12 mouse cellular contexts compared by ENCODE assay signal in genomic region chr15:88877021-88877400, GRCm38 (mm10).
"Had no signal": no experiment of that assay in that cellular context is flagged by ENCODE, and none has a peak within 500 bp of the region (broad histone marks: within the 10 kb centered on the region; RNA-seq: fewer than 3 reads in every experiment).

No protein-coding gene starts in this region.

- H3K4me3 ChIP-seq: intestine, embryonic 15.5 days; kidney, embryonic 15.5 days; limb, embryonic 15.5 days; midbrain, embryonic 12.5 days; midbrain, embryonic 15.5 days; neural tube, embryonic 12.5 days; neural tube, embryonic 15.5 days had no signal

- ATAC-seq: midbrain, embryonic 15.5 days had no signal

- H3K27ac ChIP-seq: intestine, embryonic 15.5 days; kidney, embryonic 15.5 days; limb, embryonic 12.5 days; limb, embryonic 15.5 days; liver, embryonic 14.5 days; macrophage; midbrain, embryonic 12.5 days; midbrain, embryonic 15.5 days; neural tube, embryonic 12.5 days; neural tube, embryonic 15.5 days had no signal

- H3K36me3 ChIP-seq: intestine, embryonic 15.5 days; kidney, embryonic 15.5 days; limb, embryonic 12.5 days; limb, embryonic 15.5 days; midbrain, embryonic 12.5 days; midbrain, embryonic 15.5 days; neural tube, embryonic 12.5 days; neural tube, embryonic 15.5 days had no signal

- H3K9me3 ChIP-seq: intestine, embryonic 15.5 days; kidney, embryonic 15.5 days; limb, embryonic 12.5 days; limb, embryonic 15.5 days; midbrain, embryonic 12.5 days; midbrain, embryonic 15.5 days; neural tube, embryonic 12.5 days; neural tube, embryonic 15.5 days had no signal

- H3K9ac ChIP-seq: intestine, embryonic 15.5 days; kidney, embryonic 15.5 days; limb, embryonic 12.5 days; limb, embryonic 15.5 days; liver, embryonic 14.5 days; liver, postnatal 0 days; lung, embryonic 14.5 days; midbrain, embryonic 12.5 days; midbrain, embryonic 15.5 days; neural tube, embryonic 12.5 days; neural tube, embryonic 15.5 days had no signal

- H3K4me1 ChIP-seq: midbrain, embryonic 15.5 days had no signal
